Mouse (Mus musculus): ENCODE data around the gene Arid1a. TPM values are rescaled to one million over a fixed set of nuclear protein-coding genes. Genes with fewer than 3 reads are reported as not detected.
"Not testable (repeated sequence)": the region's sequence is repeated elsewhere in the genome, so short reads cannot be mapped to it uniquely, and the experiment has no call there.

The Arid1a gene
- polyA plus RNA-seq, 1 experiment from 2014 or later = 41.6 TPM

DNA sequence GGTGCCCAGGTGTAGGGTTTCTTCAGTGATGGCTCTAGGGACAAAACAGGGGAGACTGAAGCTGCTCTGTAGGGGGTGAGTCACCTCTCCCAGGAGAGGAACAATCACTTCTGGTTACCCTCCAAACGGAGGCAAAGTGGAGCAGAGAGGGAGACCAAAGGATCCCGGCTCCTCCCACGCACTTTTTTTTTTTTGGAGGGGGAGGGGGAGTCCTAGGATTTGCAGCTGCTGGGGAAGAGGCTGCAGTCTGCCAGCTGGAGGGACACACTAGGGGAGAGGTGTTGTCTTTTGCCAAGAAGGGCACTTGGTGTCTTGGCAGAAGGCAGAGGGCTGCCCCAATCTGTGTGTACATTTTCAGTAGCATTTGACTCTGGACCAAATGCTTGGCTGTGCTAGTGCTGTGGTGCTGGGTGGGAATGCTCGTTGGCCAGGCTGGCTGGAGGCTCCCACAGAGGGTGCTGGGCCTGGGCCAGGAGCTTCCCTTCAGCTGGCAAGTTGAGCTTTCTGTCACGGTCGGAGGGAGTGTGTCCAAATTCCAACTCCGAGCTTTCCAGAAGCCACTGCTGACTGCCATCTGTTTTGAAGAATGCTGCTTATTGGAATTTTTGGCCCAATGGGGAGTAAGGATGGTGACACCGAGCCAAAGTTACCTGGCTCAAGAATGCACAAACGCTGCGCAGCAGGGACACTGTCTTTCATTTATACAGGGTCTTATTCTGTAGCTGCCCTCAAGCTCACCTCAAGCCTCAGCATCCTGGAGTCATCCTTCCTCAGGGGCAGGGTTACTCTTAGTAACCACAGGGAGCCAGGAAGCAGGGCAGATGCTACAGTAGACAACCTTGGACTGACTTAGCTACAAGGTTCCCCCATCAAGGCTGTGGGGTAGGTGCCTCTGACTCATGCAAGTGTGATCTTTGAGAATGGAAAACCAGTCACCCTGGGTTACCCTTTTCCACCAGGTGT, 96.1 kb downstream of the Arid1a start:
- 6% methylated on average over 10 of the region's 10 CpGs for WGBS
- Histone ChIP-seq H3K9ac (replicated peaks) (peak overlapping the region; percentile 40; the same call in 1 of the 2 replicates), H3K27me3 (no peaks in the 10 kb centered on the region), H3K4me2 (peak overlapping the region; percentile 57), H3K27ac (peak overlapping the region; percentile 94), H3K4me1 (replicated peaks) (peaks cover 50% of the 10 kb centered on the region), H3K36me3 (peaks cover 21% of the 10 kb centered on the region), H3K4me3 (replicated peaks) (peak overlapping the region; percentile 25), H3K9me3 (no peaks in the 10 kb centered on the region)
- ATAC-seq (ENCODE audit: insufficient number of reproducible peaks, insufficient read depth, low FRiP score, low TSS enrichment, low read depth) = no peak

DNA sequence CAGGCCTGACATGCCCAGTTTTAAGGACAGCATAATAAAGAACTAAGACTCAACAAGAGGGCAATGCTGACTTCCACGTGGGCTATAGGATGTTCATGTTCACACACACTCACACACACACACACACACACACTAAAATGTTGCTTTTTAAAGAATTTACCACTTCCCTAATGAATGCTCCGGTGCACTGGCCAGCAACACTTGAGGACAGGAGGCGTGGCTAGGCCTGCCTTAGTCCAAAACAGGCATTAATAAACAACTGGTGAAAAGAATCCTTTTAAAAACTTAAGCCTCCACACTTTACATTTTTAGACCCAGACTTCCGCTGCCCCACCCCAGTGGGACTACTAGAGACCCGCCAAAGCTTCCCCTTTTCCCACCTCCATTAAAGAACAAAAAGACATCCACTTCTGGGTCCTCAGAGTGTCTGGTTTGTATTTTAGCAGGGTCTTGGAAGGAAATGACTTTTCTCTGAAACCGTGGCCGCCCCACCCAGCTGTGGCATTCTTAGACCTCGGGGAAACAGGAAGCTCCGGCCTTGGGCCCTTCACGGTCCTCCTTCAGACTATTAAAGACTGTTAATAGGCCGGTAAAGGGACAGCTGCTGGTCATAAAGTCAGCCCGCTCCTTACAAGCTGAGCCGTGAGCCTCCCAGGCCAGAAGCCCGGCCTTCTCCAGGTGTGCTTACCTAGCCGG, 96.9 kb downstream of the Arid1a start:
- no peaks in the 10 kb centered on the region for H3K27me3 ChIP-seq
- H3K4me2 ChIP-seq = peak overlapping the region; percentile 57
- no peaks in the 10 kb centered on the region for H3K9me3 ChIP-seq
- H3K9ac ChIP-seq (replicated peaks) = peak overlapping the region; percentile 40; the same call in 1 of the 2 replicates
- H3K36me3 ChIP-seq = peaks cover 13% of the 10 kb centered on the region
- H3K4me1 ChIP-seq (replicated peaks) = peaks cover 42% of the 10 kb centered on the region
- peak; percentile 59 for ATAC-seq (ENCODE audit: insufficient number of reproducible peaks, insufficient read depth, low FRiP score, low TSS enrichment, low read depth)
- 2% methylated on average over 15 of the region's 15 CpGs for WGBS
- peak overlapping the region; percentile 94 for H3K27ac ChIP-seq
- peak overlapping the region; percentile 25 for H3K4me3 ChIP-seq (replicated peaks)

DNA sequence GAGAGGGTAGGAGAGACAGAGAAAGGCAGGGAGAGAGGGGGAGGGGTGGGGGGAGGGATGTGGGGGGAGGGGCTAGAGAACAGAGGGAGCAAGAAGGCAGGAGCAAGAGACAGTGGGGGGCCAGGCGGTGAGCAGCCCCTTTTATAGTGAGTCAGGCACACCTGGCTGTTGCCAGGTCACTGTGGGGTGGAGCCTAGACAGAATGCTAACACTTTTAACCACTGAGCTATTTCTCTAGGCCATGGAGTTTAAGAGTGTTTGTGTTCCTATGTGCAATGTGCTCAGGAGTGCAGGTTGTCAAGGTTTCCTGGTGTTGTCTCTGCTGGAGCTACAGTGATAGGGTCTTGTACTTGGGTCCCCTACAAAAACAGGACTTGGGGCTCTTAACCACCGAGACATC, 97.8 kb downstream of the Arid1a start:
- Histone ChIP-seq H3K4me2 (peak overlapping the region; percentile 57; the same call in 1 of the 2 replicates), H3K27ac (peak overlapping the region; percentile 94), H3K27me3 (no peaks in the 10 kb centered on the region), H3K4me3 (replicated peaks) (no peak overlapping the region), H3K36me3 (peaks cover 8% of the 10 kb centered on the region), H3K9ac (replicated peaks) (no peak overlapping the region), H3K4me1 (replicated peaks) (peaks cover 40% of the 10 kb centered on the region), H3K9me3 (no peaks in the 10 kb centered on the region)
- no peak for ATAC-seq (ENCODE audit: insufficient number of reproducible peaks, insufficient read depth, low FRiP score, low TSS enrichment, low read depth)
- WGBS = 30% methylated on average over 2 of the region's 2 CpGs

DNA sequence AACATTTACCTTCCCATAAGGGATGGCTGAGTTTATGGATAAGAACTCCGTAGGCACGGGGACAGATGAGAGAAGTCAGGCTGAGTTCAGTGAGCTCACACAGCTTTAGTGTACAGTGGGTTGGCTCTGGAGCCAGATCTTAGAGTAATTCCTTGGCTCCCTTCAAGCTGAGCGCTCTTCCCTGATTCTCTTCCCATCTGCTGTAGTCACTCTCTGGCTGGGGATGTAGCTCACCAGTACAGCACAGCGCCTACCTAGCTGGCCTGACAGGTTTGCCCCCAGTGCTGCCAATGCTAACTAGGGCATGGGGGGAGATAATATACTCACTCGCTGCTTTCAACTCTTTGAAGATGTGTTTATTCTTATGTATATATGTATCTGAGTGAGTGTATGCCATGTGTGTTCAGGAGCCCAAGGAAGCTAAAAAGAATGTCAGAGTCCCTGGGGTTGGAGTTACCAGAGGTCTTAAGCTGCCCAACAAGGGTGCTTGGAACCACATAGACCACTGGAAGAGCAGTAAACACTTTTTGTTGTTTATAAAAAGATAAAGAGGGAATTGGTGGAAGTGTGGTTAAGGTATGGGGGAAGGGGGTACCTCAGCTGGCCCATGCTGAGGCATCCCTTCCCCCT, 98.6 kb downstream of the Arid1a start:
- Histone ChIP-seq H3K27ac (no peak overlapping the region), H3K4me1 (replicated peaks) (peaks cover 40% of the 10 kb centered on the region), H3K36me3 (peaks cover 8% of the 10 kb centered on the region), H3K9ac (replicated peaks) (0 out of 2 replicates have a peak overlapping the region, but pooled peaks have one; percentile 8), H3K4me2 (no peak overlapping the region), H3K27me3 (no peaks in the 10 kb centered on the region), H3K9me3 (no peaks in the 10 kb centered on the region), H3K4me3 (replicated peaks) (no peak overlapping the region)
- 63% methylated on average over 5 of the region's 5 CpGs for WGBS
- no peak for ATAC-seq (ENCODE audit: insufficient number of reproducible peaks, insufficient read depth, low FRiP score, low TSS enrichment, low read depth)

DNA sequence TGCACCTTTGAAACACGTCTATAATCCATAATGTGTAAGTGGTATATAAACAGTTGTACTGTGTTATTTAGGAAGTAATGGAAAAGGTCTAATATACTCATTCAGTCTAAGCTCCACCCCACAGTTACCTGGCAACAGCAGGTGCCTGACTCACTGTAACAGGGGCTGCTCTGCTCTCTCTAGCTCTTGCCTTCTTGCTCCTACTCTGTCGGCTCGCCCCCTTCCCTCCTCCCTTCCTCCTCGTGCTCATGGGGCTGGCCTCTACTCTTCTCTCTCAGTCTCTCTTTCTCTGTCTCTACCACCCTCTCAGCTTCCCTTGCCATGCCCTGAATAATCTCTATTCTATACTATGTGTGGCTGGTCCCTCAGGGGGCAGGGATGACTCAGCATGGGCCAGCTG, 99.6 kb downstream of the Arid1a start:
- no peak overlapping the region for H3K4me3 ChIP-seq (replicated peaks)
- no peak overlapping the region for H3K27ac ChIP-seq
- H3K9me3 ChIP-seq = no peaks in the 10 kb centered on the region
- no peaks in the 10 kb centered on the region for H3K27me3 ChIP-seq
- H3K36me3 ChIP-seq = peaks cover 2% of the 10 kb centered on the region
- H3K4me2 ChIP-seq = no peak overlapping the region
- H3K4me1 ChIP-seq (replicated peaks) = peaks cover 40% of the 10 kb centered on the region
- 30% methylated on average over 4 of the region's 4 CpGs for WGBS
- H3K9ac ChIP-seq (replicated peaks) = no peak overlapping the region
- no peak for ATAC-seq (ENCODE audit: insufficient number of reproducible peaks, insufficient read depth, low FRiP score, low TSS enrichment, low read depth)

DNA sequence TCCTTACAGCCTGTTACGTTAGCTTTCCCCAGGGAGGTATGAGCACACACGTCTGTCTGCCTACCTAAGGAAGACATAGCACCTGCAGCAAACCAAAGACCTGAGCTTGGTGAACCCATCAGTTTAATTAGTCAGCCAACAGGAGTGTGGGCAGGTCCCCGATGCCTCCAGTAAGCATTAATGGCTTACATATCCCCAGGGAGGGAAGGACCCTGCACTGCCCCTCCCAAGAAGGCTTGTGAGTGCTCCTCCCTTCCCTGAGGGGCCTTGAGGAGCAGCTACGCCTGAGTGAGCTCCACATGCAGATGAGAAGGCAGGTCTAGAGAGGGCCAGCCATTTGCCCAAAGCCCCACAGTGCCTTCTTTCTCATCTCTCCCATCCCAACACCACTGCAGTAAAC, 100.3 kb downstream of the Arid1a start:
- Histone ChIP-seq H3K9me3 (no peaks in the 10 kb centered on the region), H3K4me3 (replicated peaks) (no peak overlapping the region), H3K27me3 (no peaks in the 10 kb centered on the region), H3K36me3 (no peaks in the 10 kb centered on the region; the same call in 1 of the 2 replicates), H3K9ac (replicated peaks) (no peak overlapping the region), H3K4me1 (replicated peaks) (peaks cover 38% of the 10 kb centered on the region), H3K4me2 (no peak overlapping the region), H3K27ac (no peak overlapping the region)
- ATAC-seq (ENCODE audit: insufficient number of reproducible peaks, insufficient read depth, low FRiP score, low TSS enrichment, low read depth) = no peak
- WGBS = 59% methylated on average over 4 of the region's 4 CpGs

DNA sequence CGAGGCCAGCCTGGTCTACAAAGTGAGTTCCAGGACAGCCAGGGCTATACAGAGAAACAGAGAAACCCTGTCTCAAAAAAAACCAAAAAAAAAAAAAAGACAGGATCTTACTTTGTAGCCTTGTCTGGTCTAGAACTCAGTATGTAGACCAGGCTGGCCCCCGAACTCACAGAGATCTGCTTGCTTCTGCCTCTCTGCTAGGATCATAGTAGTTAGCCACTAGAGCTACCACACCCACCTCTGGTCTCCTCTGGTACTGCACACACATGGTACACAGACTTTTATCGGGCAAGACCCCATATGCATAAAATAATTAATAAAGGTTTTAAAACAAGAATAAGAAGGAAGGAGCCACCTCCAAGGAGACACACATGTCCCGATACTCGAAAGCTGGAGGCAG, 102.5 kb downstream of the Arid1a start:
- H3K36me3 ChIP-seq; H3K27me3 ChIP-seq; H3K4me2 ChIP-seq; H3K9ac ChIP-seq (replicated peaks); H3K4me3 ChIP-seq (replicated peaks); H3K27ac ChIP-seq; ATAC-seq (ENCODE audit: insufficient number of reproducible peaks, insufficient read depth, low FRiP score, low TSS enrichment, low read depth); H3K9me3 ChIP-seq: not testable (repeated sequence)
- peaks cover 16% of the 10 kb centered on the region for H3K4me1 ChIP-seq (replicated peaks)
- WGBS = 95% methylated on average over 5 of the region's 5 CpGs

DNA sequence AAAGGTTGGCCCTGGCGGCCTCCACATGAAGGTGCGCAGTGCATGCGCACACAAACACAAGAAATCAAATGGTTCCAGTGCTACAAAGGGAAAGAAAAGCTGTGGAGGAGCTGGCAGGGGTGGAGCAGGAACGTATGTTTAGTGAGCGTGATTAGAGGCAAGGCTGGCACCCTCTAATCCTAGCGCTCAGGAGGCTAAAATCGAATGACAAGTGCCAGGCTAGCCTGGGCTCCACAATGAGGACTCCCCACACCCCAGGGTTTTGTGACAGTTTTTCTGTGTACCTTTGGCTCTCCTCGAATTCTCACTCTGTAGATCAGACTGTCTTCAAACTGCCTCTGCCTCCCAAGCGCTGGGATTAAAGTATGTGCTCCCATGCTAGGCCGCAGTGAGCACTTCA, 103.8 kb downstream of the Arid1a start:
- H3K4me2 ChIP-seq = no peak overlapping the region
- no peak overlapping the region for H3K9ac ChIP-seq (replicated peaks)
- no peaks in the 10 kb centered on the region for H3K27me3 ChIP-seq
- 0 out of 2 replicates have a peak, but pooled peaks cover 3% of the 10 kb centered on the region for H3K4me1 ChIP-seq (replicated peaks)
- no peaks in the 10 kb centered on the region for H3K36me3 ChIP-seq
- H3K4me3 ChIP-seq (replicated peaks) = no peak overlapping the region
- WGBS = 83% methylated on average over 10 of the region's 10 CpGs
- no peak overlapping the region for H3K27ac ChIP-seq
- H3K9me3 ChIP-seq = no peaks in the 10 kb centered on the region
- no peak for ATAC-seq (ENCODE audit: insufficient number of reproducible peaks, insufficient read depth, low FRiP score, low TSS enrichment, low read depth)

DNA sequence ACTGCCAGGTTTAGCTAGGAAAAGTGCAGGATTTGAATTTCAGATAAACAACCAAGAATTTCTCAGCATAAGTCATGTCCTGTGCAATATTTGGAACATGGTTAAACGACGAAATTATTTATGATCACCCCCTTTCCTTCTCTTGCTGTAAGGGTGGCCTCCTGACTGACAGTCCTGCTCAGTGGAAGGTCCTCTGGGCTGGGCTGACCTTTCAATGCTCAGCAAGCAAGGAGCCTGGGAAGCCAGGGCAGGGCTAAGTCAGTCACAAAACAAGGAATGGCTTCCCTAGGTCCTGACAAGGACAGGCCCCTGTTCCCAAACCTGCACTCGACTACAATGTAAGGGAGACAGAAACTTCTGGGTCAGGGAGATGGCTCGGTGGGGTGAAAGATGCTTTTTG, 104.6 kb downstream of the Arid1a start:
- Histone ChIP-seq H3K36me3 (no peaks in the 10 kb centered on the region), H3K4me1 (replicated peaks) (0 out of 2 replicates have a peak, but pooled peaks cover 2% of the 10 kb centered on the region), H3K4me3 (replicated peaks) (no peak overlapping the region), H3K9ac (replicated peaks) (no peak overlapping the region; the same call in 1 of the 2 replicates), H3K27ac (no peak overlapping the region), H3K4me2 (no peak overlapping the region), H3K27me3 (no peaks in the 10 kb centered on the region), H3K9me3 (no peaks in the 10 kb centered on the region)
- 62% methylated on average over 4 of the region's 4 CpGs for WGBS
- no peak for ATAC-seq (ENCODE audit: insufficient number of reproducible peaks, insufficient read depth, low FRiP score, low TSS enrichment, low read depth)

DNA sequence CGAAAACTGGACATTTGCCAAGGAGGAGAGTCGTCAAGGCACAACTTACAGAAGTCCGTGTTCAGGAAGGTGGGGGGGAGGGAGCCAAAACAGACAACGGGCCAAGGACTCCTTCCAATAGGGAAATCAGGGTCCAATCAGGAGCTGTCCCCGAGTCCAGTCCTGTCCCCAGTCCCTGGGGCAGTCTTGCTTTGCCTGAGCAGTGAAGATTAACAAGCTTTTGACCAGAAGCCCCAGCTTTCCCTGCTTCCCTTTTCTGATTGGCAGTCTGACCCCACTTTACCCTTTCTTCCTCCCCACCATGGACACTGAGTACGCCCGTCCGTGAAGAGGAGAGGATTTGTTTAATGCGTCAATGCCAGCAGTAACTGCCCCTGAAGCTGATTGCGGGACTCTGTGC, 105.1 kb downstream of the Arid1a start:
- Histone ChIP-seq H3K4me2 (no peak overlapping the region), H3K4me3 (replicated peaks) (no peak overlapping the region), H3K9ac (replicated peaks) (no peak overlapping the region), H3K27ac (no peak overlapping the region), H3K4me1 (replicated peaks) (0 out of 2 replicates have a peak, but pooled peaks cover 2% of the 10 kb centered on the region), H3K36me3 (no peaks in the 10 kb centered on the region), H3K9me3 (no peaks in the 10 kb centered on the region), H3K27me3 (no peaks in the 10 kb centered on the region)
- ATAC-seq (ENCODE audit: insufficient number of reproducible peaks, insufficient read depth, low FRiP score, low TSS enrichment, low read depth) = no peak
- WGBS = 51% methylated on average over 10 of the region's 10 CpGs

Data from limb, embryonic 12.5 days (tissue).